Mouse (Mus musculus) lung, adult 2 months (tissue): ENCODE measurements around the gene Pigb.

Source experiments
- CTCF ChIP-seq: fragments of 200-500 bp; IDR thresholded peaks from 2 replicates; pipeline ENCODE4 v1.5.1; 2011; ENCODE audit warnings: mild to moderate bottlenecking, low read length, control low read depth; ENCODE audit not compliant: insufficient read depth
- POLR2A ChIP-seq: fragments of 200-500 bp; IDR thresholded peaks from 2 replicates; pipeline ENCODE4 v1.6.1; 2011; ENCODE audit warnings: low read depth, mild to moderate bottlenecking, control low read depth, low read length, borderline replicate concordance; ENCODE audit errors: extremely low read depth

DNA sequence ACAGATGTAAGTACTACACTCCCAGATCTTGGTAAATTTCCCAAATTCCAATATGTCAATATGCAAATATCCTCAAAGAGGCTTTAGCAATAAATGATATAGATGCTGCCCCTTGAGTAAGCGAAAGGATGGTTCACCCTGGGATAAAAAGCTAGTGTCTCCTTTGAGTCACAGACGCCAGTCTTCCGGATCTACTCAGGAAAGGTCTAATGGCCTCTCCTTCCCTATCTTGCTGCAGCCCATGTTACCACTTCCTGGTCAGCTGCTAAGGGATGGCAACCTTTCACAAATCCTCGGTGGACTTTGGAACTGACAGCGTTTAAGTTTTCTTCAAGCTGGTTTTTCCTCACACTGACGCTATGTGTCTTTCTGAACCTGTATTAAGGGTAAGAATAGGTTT is 28.5 kb upstream of the Pigb start:
- TF ChIP-seq CTCF (no peak), POLR2A (no peak)
